Mouse (Mus musculus) hindbrain, embryonic 14.5 days (tissue): ENCODE measurements around the gene Pigr. TPM values are rescaled to one million over a fixed set of nuclear protein-coding genes. Genes with fewer than 3 reads are reported as not detected.

Source experiments
- ATAC-seq: fragments of 200-750 bp; cut with Nextera tagmentation; 2 replicates; pipeline ENCODE4 v1.8.0; 2017; ENCODE audit warnings: moderate number of reproducible peaks, mild to moderate bottlenecking, moderate TSS enrichment, moderate library complexity; ENCODE audit not compliant: low FRiP score
- DNase-seq: peaks from one replicate; pipeline ENCODE4 v3.0.0-alpha.2; 2015; ENCODE audit warnings: low spot score
- H3K27ac ChIP-seq: fragments of 300-500 bp; sonication (generic); 2 replicates; pipeline ENCODE4 v1.5.1; 2014; ENCODE audit warnings: mild to moderate bottlenecking, moderate library complexity
- H3K27me3 ChIP-seq: fragments of 300-500 bp; sonication (generic); 2 replicates; pipeline ENCODE4 v1.6.1; 2014; ENCODE audit warnings: mild to moderate bottlenecking, low read length, mixed read lengths; ENCODE audit not compliant: control insufficient read depth, insufficient read depth
- H3K36me3 ChIP-seq: fragments of 300-500 bp; sonication (generic); replicated peaks from 2 replicates; pipeline ENCODE4 v1.6.1; 2014; ENCODE audit not compliant: control insufficient read depth, insufficient read depth
- H3K4me1 ChIP-seq: fragments of 300-500 bp; sonication (generic); replicated peaks from 2 replicates; pipeline ENCODE4 v1.6.1; 2014; ENCODE audit warnings: antibody characterized with exemption, low read length, mixed read lengths; ENCODE audit not compliant: control insufficient read depth, insufficient read depth
- H3K4me2 ChIP-seq: fragments of 300-500 bp; sonication (generic); replicated peaks from 2 replicates; pipeline ENCODE4 v1.6.1; 2014; ENCODE audit warnings: mild to moderate bottlenecking, moderate library complexity
- H3K4me3 ChIP-seq: fragments of 300-500 bp; sonication (generic); replicated peaks from 2 replicates; pipeline ENCODE4 v1.5.1; 2014; ENCODE audit warnings: mild to moderate bottlenecking, low read length
- H3K9ac ChIP-seq: fragments of 300-500 bp; sonication (generic); 2 replicates; pipeline ENCODE4 v1.6.1; 2014
- H3K9me3 ChIP-seq: fragments of 300-500 bp; sonication (generic); 2 replicates; pipeline ENCODE4 v1.6.1; 2016; ENCODE audit warnings: low read length; ENCODE audit not compliant: control insufficient read depth
- WGBS: fragments of 180-500 bp; shearing (Covaris S2); extraction: QIAGEN DNeasy Blood & Tissue Kit; methylation state at CpG from one replicate; pipeline ENCODE4 v1.1.7; 2014; 5-methylcytosine and 5-hydroxymethylcytosine counted together
- polyA plus RNA-seq: library from polyadenylated mRNA; unstranded; fragments of >200 nt; fragmentation: Nextera tagmentation; extraction: Ambion mirVana; gene quantifications from 2 replicates; pipeline ENCODE4 v1.2.1, GENCODE M21; 2014

Pigr gene
- polyA plus RNA-seq, 1 experiment from 2014 or later, result not detected

DNA sequence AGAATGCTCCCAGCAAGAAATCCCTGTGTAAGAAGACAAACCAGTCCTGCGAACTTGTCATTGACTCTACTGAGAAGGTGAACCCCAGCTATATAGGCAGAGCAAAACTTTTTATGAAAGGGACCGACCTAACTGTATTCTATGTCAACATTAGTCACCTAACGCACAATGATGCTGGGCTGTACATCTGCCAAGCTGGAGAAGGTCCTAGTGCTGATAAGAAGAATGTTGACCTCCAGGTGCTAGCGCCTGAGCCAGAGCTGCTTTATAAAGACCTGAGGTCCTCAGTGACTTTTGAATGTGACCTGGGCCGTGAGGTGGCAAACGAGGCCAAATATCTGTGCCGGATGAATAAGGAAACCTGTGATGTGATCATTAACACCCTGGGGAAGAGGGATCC, 18.0 kb downstream of the Pigr start:
- WGBS, result 91% methylated on average over 7 of the region's 7 CpGs
- H3K27ac ChIP-seq, result no peak overlapping the region
- H3K9ac ChIP-seq, result no peak overlapping the region
- H3K4me2 ChIP-seq, result no peak overlapping the region
- DNase-seq, result no peak
- no peaks in the 10 kb centered on the region for H3K27me3 ChIP-seq
- no peak for ATAC-seq
- H3K4me1 ChIP-seq, result no peaks in the 10 kb centered on the region
- no peaks in the 10 kb centered on the region for H3K9me3 ChIP-seq
- H3K36me3 ChIP-seq, result no peaks in the 10 kb centered on the region
- H3K4me3 ChIP-seq, result no peak overlapping the region

DNA sequence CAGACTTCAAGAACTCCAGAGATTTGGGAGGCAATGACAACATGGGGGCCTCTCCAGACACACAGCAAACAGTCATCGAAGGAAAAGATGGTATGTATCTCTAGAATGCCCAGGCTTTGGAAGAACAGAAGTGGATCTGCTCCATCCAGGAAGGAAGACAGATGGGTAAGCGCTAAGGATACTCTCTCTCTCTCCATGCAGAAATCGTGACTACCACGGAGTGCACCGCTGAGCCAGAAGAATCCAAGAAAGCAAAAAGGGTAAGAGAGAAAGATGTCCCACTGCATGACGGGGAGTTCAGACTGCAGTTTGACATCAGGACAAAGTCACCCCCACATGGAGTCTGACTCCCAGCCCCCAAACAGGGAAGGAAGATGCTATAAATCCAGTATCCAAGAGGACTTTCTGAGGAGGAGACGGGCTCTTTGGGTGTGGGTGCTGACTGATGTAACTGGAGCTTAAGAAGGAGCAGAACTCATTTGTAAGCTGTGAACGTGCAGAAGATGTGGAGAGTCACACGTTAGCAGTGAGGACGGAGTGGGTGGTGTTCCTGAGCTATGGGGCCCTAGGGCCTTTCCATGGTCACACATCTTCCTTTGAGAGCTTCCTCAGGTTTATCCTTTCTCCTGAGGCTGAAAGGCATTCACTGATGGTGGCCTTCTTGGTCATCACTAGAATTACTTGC, 23.2 kb downstream of the Pigr start:
- H3K9me3 ChIP-seq, result no peaks in the 10 kb centered on the region
- H3K36me3 ChIP-seq, result no peaks in the 10 kb centered on the region
- H3K4me1 ChIP-seq, result no peaks in the 10 kb centered on the region
- DNase-seq (no peak), ATAC-seq (no peak)
- no peaks in the 10 kb centered on the region for H3K27me3 ChIP-seq
- no peak overlapping the region for H3K9ac ChIP-seq
- no peak overlapping the region for H3K4me3 ChIP-seq
- no peak overlapping the region for H3K4me2 ChIP-seq
- WGBS, result 95% methylated on average over 10 of the region's 10 CpGs
- H3K27ac ChIP-seq, result no peak overlapping the region

DNA sequence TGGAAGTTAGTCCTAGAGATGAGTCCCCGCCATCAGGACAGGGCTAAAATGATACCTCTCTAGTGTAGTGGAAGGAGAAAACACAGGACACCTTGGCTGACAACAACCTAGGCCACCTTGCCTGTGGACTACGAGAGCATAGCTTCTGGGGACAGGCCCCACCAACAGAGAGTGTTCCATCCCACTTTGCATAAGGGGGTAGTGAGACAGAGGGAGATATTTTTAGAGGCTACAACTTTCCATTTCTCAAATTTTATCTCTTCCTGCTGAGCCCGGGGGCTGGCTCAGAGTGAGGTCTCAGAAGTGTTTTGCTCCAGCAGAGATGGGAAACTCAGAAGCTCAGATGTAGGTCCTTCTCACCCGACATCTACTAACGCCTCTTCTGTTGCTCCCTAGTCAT, 23.9 kb downstream of the Pigr start:
- DNase-seq (no peak), ATAC-seq (no peak)
- 84% methylated on average over 5 of the region's 5 CpGs for WGBS
- Histone ChIP-seq H3K9ac (no peak overlapping the region), H3K4me1 (no peaks in the 10 kb centered on the region), H3K4me2 (no peak overlapping the region), H3K4me3 (no peak overlapping the region), H3K36me3 (no peaks in the 10 kb centered on the region), H3K9me3 (no peaks in the 10 kb centered on the region), H3K27me3 (no peaks in the 10 kb centered on the region), H3K27ac (no peak overlapping the region)

DNA sequence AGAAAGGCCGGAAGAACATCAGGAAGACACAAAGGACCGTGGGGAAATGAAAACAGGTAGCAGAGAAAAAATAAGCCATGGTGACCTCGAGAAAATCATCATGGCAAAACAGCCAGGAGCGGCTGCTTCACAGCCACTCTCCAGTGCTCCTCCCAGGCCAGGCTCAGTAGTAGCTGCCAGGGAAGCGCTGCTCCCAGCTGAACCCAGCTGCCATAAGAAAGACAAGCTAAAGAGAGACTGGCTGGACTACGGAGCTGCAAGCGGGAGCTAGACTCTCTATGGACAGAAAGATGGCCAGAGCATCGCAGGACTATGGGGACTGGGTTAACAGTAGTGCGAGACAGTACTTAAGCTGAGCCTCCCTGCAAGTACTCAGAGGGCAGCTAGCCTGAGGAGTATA, 28.3 kb downstream of the Pigr start:
- no peak for ATAC-seq
- H3K27ac ChIP-seq, result no peak overlapping the region
- no peak overlapping the region for H3K9ac ChIP-seq
- no peaks in the 10 kb centered on the region for H3K27me3 ChIP-seq
- no peak overlapping the region for H3K4me2 ChIP-seq
- no peak for DNase-seq
- no peaks in the 10 kb centered on the region for H3K4me1 ChIP-seq
- WGBS, result 82% methylated on average over 9 of the region's 9 CpGs
- no peaks in the 10 kb centered on the region for H3K36me3 ChIP-seq
- H3K9me3 ChIP-seq, result no peaks in the 10 kb centered on the region
- no peak overlapping the region for H3K4me3 ChIP-seq

- DNase-seq, result no peak
- ATAC-seq, result no peak
- Histone ChIP-seq H3K9me3 (no peaks in the 10 kb centered on the region), H3K9ac (no peak overlapping the region), H3K4me3 (no peak overlapping the region), H3K27me3 (no peaks in the 10 kb centered on the region), H3K27ac (no peak overlapping the region), H3K4me2 (no peak overlapping the region), H3K36me3 (no peaks in the 10 kb centered on the region), H3K4me1 (no peaks in the 10 kb centered on the region)
- 88% methylated on average over 2 of the region's 2 CpGs for WGBS
Measured at GRCm38 (mm10) chr1:130855723-130856122, 29.2 kb downstream of the Pigr start.

DNA sequence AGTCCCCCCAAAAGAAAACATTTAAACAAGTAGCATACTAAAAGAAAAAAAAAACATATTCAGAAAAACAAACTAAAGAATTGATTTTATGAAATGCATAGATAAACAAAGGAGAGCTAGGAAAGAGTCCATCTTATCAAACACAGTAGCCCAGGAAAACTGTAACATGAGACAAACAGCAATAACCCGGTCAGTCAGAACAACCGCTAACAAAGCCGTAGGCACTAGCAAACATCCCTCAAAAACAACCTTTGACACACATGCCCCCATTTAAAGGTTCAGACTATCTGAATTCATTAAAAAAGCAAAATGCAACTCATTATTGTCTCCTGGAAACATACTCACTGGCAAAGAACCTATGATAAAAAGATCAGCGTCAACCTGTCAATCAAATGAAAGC, 31.0 kb downstream of the Pigr start:
- Histone ChIP-seq H3K9ac (no peak overlapping the region), H3K4me3 (no peak overlapping the region), H3K9me3 (no peaks in the 10 kb centered on the region), H3K4me1 (no peaks in the 10 kb centered on the region), H3K4me2 (no peak overlapping the region), H3K36me3 (no peaks in the 10 kb centered on the region), H3K27me3 (no peaks in the 10 kb centered on the region), H3K27ac (no peak overlapping the region)
- 87% methylated on average over 4 of the region's 4 CpGs for WGBS
- no peak for ATAC-seq
- no peak for DNase-seq

DNA sequence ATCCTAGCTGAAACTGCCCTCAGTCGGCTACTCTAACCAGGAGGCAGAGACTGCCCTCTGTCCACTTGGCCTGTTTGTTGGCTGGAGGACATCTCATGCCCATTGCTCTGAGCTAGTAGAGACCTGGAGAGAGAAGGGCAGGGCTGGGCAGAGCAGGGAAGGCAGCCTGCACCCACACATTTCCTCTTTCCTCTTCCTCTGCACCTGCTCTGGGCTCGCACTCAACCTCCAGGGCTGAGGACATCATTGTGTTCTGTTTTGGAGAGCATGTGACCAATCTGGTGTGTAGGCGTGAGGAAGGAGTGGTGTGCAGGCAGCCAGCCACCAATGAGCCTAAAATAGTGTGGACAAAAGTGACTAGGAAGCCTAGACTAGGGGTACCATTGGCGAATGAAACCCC, 37.8 kb downstream of the Pigr start:
- no peak for ATAC-seq

GRCm38 (mm10) chr1:130864741-130865140, 38.3 kb downstream of the Pigr start:
- Histone ChIP-seq H3K4me1 (no peaks in the 10 kb centered on the region), H3K4me3 (no peak overlapping the region), H3K36me3 (no peaks in the 10 kb centered on the region), H3K9me3 (no peaks in the 10 kb centered on the region), H3K9ac (no peak overlapping the region), H3K4me2 (no peak overlapping the region), H3K27ac (no peak overlapping the region), H3K27me3 (no peaks in the 10 kb centered on the region)
- no peak for DNase-seq
- 92% methylated on average over 5 of the region's 5 CpGs for WGBS
- ATAC-seq, result no peak

More for the DNA sequence above, 37.8 kb downstream of the Pigr start:
- no peak for DNase-seq
- Histone ChIP-seq H3K4me1 (no peaks in the 10 kb centered on the region), H3K9me3 (no peaks in the 10 kb centered on the region), H3K27ac (no peak overlapping the region), H3K4me3 (no peak overlapping the region), H3K27me3 (no peaks in the 10 kb centered on the region), H3K36me3 (no peaks in the 10 kb centered on the region), H3K9ac (no peak overlapping the region), H3K4me2 (no peak overlapping the region)
- WGBS, result 77% methylated on average over 4 of the region's 4 CpGs

DNA sequence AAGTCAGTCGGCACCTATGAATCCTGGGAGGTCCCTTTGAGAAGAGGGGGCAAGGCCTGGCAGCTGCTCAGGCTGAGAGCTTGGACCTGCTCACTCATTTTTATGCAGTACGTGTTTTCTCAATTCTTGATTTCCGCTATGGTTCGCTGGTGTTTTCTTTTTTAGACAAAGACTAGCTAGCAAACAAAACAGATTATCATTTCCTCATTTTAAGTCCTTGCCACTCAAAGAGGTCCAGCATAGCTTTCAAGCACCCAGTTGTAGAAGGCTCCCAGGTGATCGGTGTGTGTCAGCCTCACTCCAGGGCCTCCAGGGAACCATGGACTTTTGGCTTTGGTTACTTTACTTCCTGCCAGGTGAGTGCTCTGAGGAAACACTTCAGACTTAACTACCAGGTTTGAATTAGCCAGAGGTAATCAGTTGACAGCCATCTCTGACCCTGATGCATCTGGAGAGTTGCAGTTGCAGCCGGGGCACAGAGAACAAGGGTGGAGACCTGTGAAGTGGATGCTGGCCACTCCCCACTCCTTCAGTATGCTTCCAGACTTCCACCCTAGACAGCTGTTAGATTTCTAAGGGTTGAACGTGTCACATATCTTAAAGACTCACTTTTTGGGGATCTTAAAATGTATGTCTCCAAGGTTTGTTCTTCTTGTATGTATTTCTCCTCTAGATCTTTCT, 39.2 kb downstream of the Pigr start, which contains the start of gene Fcmr:
TSS of gene Fcmr (plus strand) at position 129 of the 681 bp plus-strand sequence.
- Histone ChIP-seq H3K9ac (no peak within 1 kb of the TSS), H3K4me2 (no peak within 1 kb of the TSS), H3K27ac (no peak within 1 kb of the TSS), H3K4me1 (no peaks in the 10 kb centered on the region), H3K9me3 (no peaks in the 10 kb centered on the region), H3K4me3 (no peak within 1 kb of the TSS), H3K27me3 (no peaks in the 10 kb centered on the region), H3K36me3 (no peaks in the 10 kb centered on the region)
- DNase-seq (no peak), ATAC-seq (no peak)
- 75% methylated on average over 7 of the region's 7 CpGs for WGBS
